8 mouse cellular contexts compared by ENCODE assay signal in the genomic region with DNA sequence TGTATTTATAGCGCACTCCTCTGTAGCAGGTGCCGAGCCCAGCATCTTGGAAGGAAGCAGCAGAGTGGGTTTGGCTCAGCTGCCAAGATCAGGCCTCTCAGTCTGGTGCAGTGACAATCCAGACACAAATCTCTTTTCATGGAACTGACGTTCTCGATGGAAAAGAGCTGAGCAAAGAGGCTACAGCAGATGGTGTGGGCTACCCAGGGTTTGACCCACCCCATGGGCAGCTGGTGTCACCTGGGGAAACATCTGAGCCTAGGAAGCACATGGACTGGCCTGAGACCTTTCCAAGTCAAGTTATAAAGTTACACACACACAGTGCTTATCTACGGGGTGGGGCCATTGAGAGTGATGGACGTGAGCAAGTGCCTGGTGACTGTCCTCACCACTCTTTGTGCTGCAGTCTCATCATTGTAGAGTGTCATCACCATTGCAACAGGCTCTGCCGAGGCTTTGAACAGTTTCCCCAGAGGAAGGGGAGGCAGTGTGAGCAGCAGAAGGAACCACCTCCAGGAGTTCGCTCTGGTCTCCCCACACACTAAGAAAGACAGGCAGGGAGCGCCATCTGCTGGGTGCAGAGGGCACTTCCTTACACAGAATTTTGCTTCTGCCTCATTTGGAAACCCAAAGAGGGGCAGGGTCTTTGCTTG. TPM values are rescaled to one million over a fixed set of nuclear protein-coding genes. Genes with fewer than 3 reads are reported as not detected.
DNase-seq lines count a peak whose midpoint lies in the region; ATAC-seq and TF ChIP-seq lines count a peak whose summit lies in the region.

No protein-coding gene starts in this region.

- 0 out of 2 replicates have a peak overlapping the region, but pooled peaks have one; percentile 0 for H3K9ac ChIP-seq in forebrain, postnatal 0 days

- no peak for TF ChIP-seq POLR2A in lung, adult 2 months (IDR thresholded peaks at IDR 0.05; ENCODE audit: borderline replicate concordance, extremely low read depth, low read depth, low read length)

- peaks cover 6% of the 10 kb centered on the region for H3K4me1 ChIP-seq in G1E (ENCODE audit: insufficient read depth, low read depth, low read length)
- H3K4me1 ChIP-seq in forebrain, postnatal 0 days (ENCODE audit: insufficient read depth) = no peaks in the 10 kb centered on the region; the same call in 1 of the 2 replicates
- H3K4me1 ChIP-seq in lung, adult 2 months (ENCODE audit: control insufficient read depth, insufficient read depth, low read length) = peaks cover 8% of the 10 kb centered on the region

- no peaks in the 10 kb centered on the region for H3K27me3 ChIP-seq in G1E (ENCODE audit: insufficient read depth, low read length)
- no peaks in the 10 kb centered on the region for H3K27me3 ChIP-seq in forebrain, postnatal 0 days (ENCODE audit: insufficient read depth, low read length)

- 29% methylated on average over 9 of the region's 9 CpGs for WGBS in forebrain, postnatal 0 days
- 27% methylated on average over 9 of the region's 9 CpGs for WGBS in lung, adult 2 months

- H3K9me3 ChIP-seq in G1E (replicated peaks) = no peaks in the 10 kb centered on the region
- H3K9me3 ChIP-seq in forebrain, postnatal 0 days (ENCODE audit: low read length) = no peaks in the 10 kb centered on the region

- intact Hi-C loops in heart, postnatal 36 days (cut with DNase I) = loop anchor here (1.0 to 2.0 kb wide), 4 partner anchors 61 to 187 kb away; partner anchors contain the start of genes Pkig, Serinc3 and Ttpal

- H3K4me2 ChIP-seq in forebrain, postnatal 0 days (ENCODE audit: low read depth) = no peak overlapping the region

- peak overlapping the region; percentile 57; the same call in 1 of the 2 replicates for H3K27ac ChIP-seq in forebrain, postnatal 0 days (ENCODE audit: low read depth, low read length)
- H3K27ac ChIP-seq in layer of hippocampus, adult 2 months = peak overlapping the region; percentile 90

- peak; percentile 71 for TF ChIP-seq CTCF in G1E (IDR thresholded peaks at IDR 0.05; ENCODE audit: low read depth, low read length)
- TF ChIP-seq CTCF in forebrain, postnatal 0 days (IDR thresholded peaks at IDR 0.05; ENCODE audit: low read depth) = peak; percentile 97
- peak; percentile 94 for TF ChIP-seq CTCF in layer of hippocampus, adult 2 months (conservative IDR thresholded peaks at IDR 0.05)
- TF ChIP-seq CTCF in lung, adult 2 months (IDR thresholded peaks at IDR 0.05; ENCODE audit: insufficient read depth, low read length) = peak; percentile 95

- peak; percentile 67 for DNase-seq in G1E (ENCODE audit: low spot score)
- peak; percentile 80 to 90 for DNase-seq in cerebellum, adult 18-20 months
- DNase-seq in forebrain, postnatal 0 days = peak; percentile 94
- DNase-seq in heart, postnatal 36 days = peak; percentile 85 to 89
- peak; percentile 79 to 86 for DNase-seq in layer of hippocampus, adult 2 months (ENCODE audit: low spot score in 2 of 2)
- peak; percentile 81 for DNase-seq in lung, adult 2 months
- peak; percentile 41 for DNase-seq in testis, postnatal 14 days (ENCODE audit: low spot score)

- peak; percentile 65 for ATAC-seq in G1E (ENCODE audit: extremely low read depth, insufficient number of reproducible peaks, low FRiP score, poor library complexity, severe bottlenecking)
- peak; percentile 93 for ATAC-seq in forebrain, postnatal 0 days
- ATAC-seq in neutrophil, adult 5-6 weeks (ENCODE audit: extremely low read depth, insufficient number of reproducible peaks, low FRiP score, poor library complexity, severe bottlenecking) = peak; percentile 93

- no peak overlapping the region for H3K4me3 ChIP-seq in G1E (ENCODE audit: low read depth, low read length)
- no peak overlapping the region for H3K4me3 ChIP-seq in forebrain, postnatal 0 days (ENCODE audit: low read depth, low read length)
- H3K4me3 ChIP-seq in layer of hippocampus, adult 2 months = no peak overlapping the region; the same call in 1 of the 2 replicates
- peak overlapping the region; percentile 15 for H3K4me3 ChIP-seq in lung, adult 2 months (replicated peaks; ENCODE audit: extremely low read depth, low read depth, low read length)

- peaks cover 80% of the 10 kb centered on the region for H3K36me3 ChIP-seq in G1E (replicated peaks)
- H3K36me3 ChIP-seq in forebrain, postnatal 0 days (ENCODE audit: insufficient read depth) = no peaks in the 10 kb centered on the region

RNA-seq across cellular contexts. Expression of gene Ada, which starts 31.0 kb away (rescaled TPM):
- total RNA-seq in G1E (2014; fragmentation: Nextera tagmentation) (0.87 TPM in 1 of 2 replicates, not detected in the other), G1E (2017) (0.17 and 0.22 TPM in 2 replicates)
- 0.37 and 0.39 TPM in 2 replicates for polyA plus RNA-seq in G1E (2012)
- total RNA-seq in forebrain, postnatal 0 days (2014; rRNA removed) = 4.3 and 6.2 TPM in 2 replicates
- 4.6 and 5.4 TPM in 2 replicates for polyA plus RNA-seq in forebrain, postnatal 0 days (2015; fragmentation: Nextera tagmentation; extraction: Ambion mirVana)
- total RNA-seq in heart, postnatal 36 days (2021) = under 1 TPM; 0.60 to 0.64 TPM
- total RNA-seq in layer of hippocampus, adult 2 months (2021) = 1 to 10 TPM; 1.1 to 1.9 TPM
- 2.4 and 105 TPM in 2 replicates for polyA plus RNA-seq in lung, adult 2 months (2012; rRNA removed)
- 3.8 and 4.9 TPM in 2 replicates for total RNA-seq in neutrophil, adult 5-6 weeks (2017)

Comparison
In these comparisons a context has a peak if more than half of its experiments do, and no peak if none do; other contexts are left out.
1. DNase-seq: peak in every context shown above with its lines; median percentile 94 in forebrain, postnatal 0 days; 87 in heart, postnatal 36 days; 85 in cerebellum, adult 18-20 months; 82 in layer of hippocampus, adult 2 months; 81 in lung, adult 2 months; 67 in G1E; 41 in testis, postnatal 14 days.